Mouse (Mus musculus) CH12.LX (cell line): ENCODE measurements around the gene Coq10b.

Experiments used
- CTCF ChIP-seq, 2 experiments: IDR thresholded peaks in 1 of 2; conservative IDR thresholded peaks in 1 of 2; 2 replicates each; pipeline ENCODE4 v1.5.1; 2011 to 2012; ENCODE audit warnings: low read depth in 2 of 2, low read length in 2 of 2, improper control_type of control experiment in 1 of 2, inconsistent platforms in 1 of 2, mild to moderate bottlenecking in 1 of 2, moderate library complexity in 1 of 2
- EP300 ChIP-seq: IDR thresholded peaks from 2 replicates; pipeline ENCODE4 v1.6.1; 2011; ENCODE audit warnings: low read length, improper control_type of control experiment
- ETS1 ChIP-seq: conservative IDR thresholded peaks from 2 replicates; pipeline ENCODE4 v1.6.1; 2012; ENCODE audit warnings: low read depth, mild to moderate bottlenecking, inconsistent platforms, low read length, improper control_type of control experiment, moderate library complexity
- GABPA ChIP-seq: IDR thresholded peaks from 2 replicates; pipeline ENCODE4 v1.6.1; 2012; ENCODE audit warnings: low read depth, low read length, improper control_type of control experiment, inconsistent platforms; ENCODE audit not compliant: insufficient replicate concordance
- NELFE ChIP-seq: IDR thresholded peaks from 2 replicates; pipeline ENCODE4 v1.6.1; 2011; ENCODE audit warnings: low read depth, low read length, improper control_type of control experiment
- POLR2A ChIP-seq: IDR thresholded peaks from 2 replicates; pipeline ENCODE4 v1.6.1; 2011; ENCODE audit warnings: low read depth, mild to moderate bottlenecking, improper control_type of control experiment, low read length
- POLR2AphosphoS2 ChIP-seq: IDR thresholded peaks from 2 replicates; pipeline ENCODE4 v1.6.1; 2011; ENCODE audit warnings: low read depth, low read length, improper control_type of control experiment
- TCF12 ChIP-seq: IDR thresholded peaks from 2 replicates; pipeline ENCODE4 v1.6.1; 2014; ENCODE audit warnings: low read depth, mild to moderate bottlenecking, inconsistent platforms, low read length, improper control_type of control experiment
- USF1 ChIP-seq: IDR thresholded peaks from 2 replicates; pipeline ENCODE4 v1.6.1; 2014; ENCODE audit warnings: low read depth, mild to moderate bottlenecking, inconsistent platforms, low read length, improper control_type of control experiment
- ZNF384 ChIP-seq: IDR thresholded peaks from 2 replicates; pipeline ENCODE4 v1.6.1; 2012; ENCODE audit warnings: low read depth, low read length, improper control_type of control experiment, inconsistent platforms

GRCm38 (mm10) chr1:55012513-55012912, 40.1 kb upstream of the Coq10b start:
- TF ChIP-seq CTCF (conservative IDR thresholded peaks at IDR 0.05 in 1 of 2, IDR thresholded peaks at IDR 0.05 in 1 of 2; ENCODE audit: low read depth in 2 of 2, low read length in 2 of 2), result no peak
- TF ChIP-seq ZNF384, result no peak
- TF ChIP-seq POLR2A, result no peak
- no peak for TF ChIP-seq NELFE
- no peak for TF ChIP-seq GABPA
- no peak for TF ChIP-seq EP300
- no peak for TF ChIP-seq USF1
- TF ChIP-seq TCF12, result no peak
- TF ChIP-seq ETS1, result no peak
- no peak for TF ChIP-seq POLR2AphosphoS2
